Mouse (Mus musculus) CH12.LX (cell line): ENCODE measurements around the gene Tcea3.

ENCODE experiments used
- CHD2 ChIP-seq: IDR thresholded peaks from 2 replicates; pipeline ENCODE4 v1.6.1; 2011; ENCODE audit warnings: low read length, improper control_type of control experiment
- CTCF ChIP-seq, 2 experiments: IDR thresholded peaks in 1 of 2; conservative IDR thresholded peaks in 1 of 2; 2 replicates each; pipeline ENCODE4 v1.5.1; 2011 to 2012; ENCODE audit warnings: low read depth in 2 of 2, low read length in 2 of 2, improper control_type of control experiment in 1 of 2, inconsistent platforms in 1 of 2, mild to moderate bottlenecking in 1 of 2, moderate library complexity in 1 of 2
- EP300 ChIP-seq: IDR thresholded peaks from 2 replicates; pipeline ENCODE4 v1.6.1; 2011; ENCODE audit warnings: low read length, improper control_type of control experiment
- MAX ChIP-seq: IDR thresholded peaks from 2 replicates; pipeline ENCODE4 v1.6.1; 2011; ENCODE audit warnings: low read length, improper control_type of control experiment
- NRF1 ChIP-seq: IDR thresholded peaks from 2 replicates; pipeline ENCODE4 v1.6.1; 2014; ENCODE audit warnings: low read depth, mild to moderate bottlenecking, inconsistent platforms, low read length, improper control_type of control experiment, moderate library complexity
- PAX5 ChIP-seq: IDR thresholded peaks from 2 replicates; pipeline ENCODE4 v1.6.1; 2012; ENCODE audit warnings: low read length, inconsistent platforms, mixed read lengths
- POLR2A ChIP-seq: IDR thresholded peaks from 2 replicates; pipeline ENCODE4 v1.6.1; 2011; ENCODE audit warnings: low read depth, mild to moderate bottlenecking, improper control_type of control experiment, low read length
- RAD21 ChIP-seq: IDR thresholded peaks from 2 replicates; pipeline ENCODE4 v1.6.1; 2011; ENCODE audit warnings: low read depth, mild to moderate bottlenecking, low read length, improper control_type of control experiment, moderate library complexity
- USF1 ChIP-seq: IDR thresholded peaks from 2 replicates; pipeline ENCODE4 v1.6.1; 2014; ENCODE audit warnings: low read depth, mild to moderate bottlenecking, inconsistent platforms, low read length, improper control_type of control experiment
- ZKSCAN1 ChIP-seq: IDR thresholded peaks from 2 replicates; pipeline ENCODE4 v1.6.1; 2012; ENCODE audit warnings: low read depth, inconsistent platforms, low read length, improper control_type of control experiment, borderline replicate concordance

DNA sequence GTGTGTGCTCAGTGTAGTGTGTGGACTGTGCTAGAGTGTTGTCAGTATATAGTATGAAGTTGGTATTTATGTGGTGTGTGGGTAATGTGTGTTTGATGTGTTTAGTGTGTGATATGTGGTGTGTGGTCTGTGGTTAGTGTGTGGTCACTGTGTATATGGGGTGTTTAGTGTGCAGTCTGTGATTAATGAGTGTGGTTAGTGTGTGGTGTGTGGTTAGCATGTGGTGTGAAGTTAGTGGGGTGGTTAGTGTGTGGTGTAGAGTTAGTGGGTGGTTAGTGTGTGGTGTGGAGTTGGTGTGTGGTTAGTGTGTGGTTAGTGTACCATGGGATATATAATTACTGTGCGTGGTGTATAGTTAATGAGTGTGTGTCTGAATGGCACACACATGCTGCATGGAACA, 21.4 kb downstream of the Tcea3 start:
- TF ChIP-seq POLR2A (no peak), NRF1 (no peak), EP300 (no peak), ZKSCAN1 (no peak), USF1 (no peak), CHD2 (no peak), MAX (no peak), PAX5 (no peak), CTCF (conservative IDR thresholded peaks at IDR 0.05 in 1 of 2, IDR thresholded peaks at IDR 0.05 in 1 of 2; ENCODE audit: low read depth in 2 of 2, low read length in 2 of 2) (no peak), RAD21 (no peak)
